Mouse (Mus musculus): ENCODE data around the gene Zswim7.

- TF ChIP-seq CTCF (conservative IDR thresholded peaks at IDR 0.05; ENCODE audit: insufficient read depth, insufficient read length, low read depth, low read length) = no peak
- no peak for TF ChIP-seq POLR2A (IDR thresholded peaks at IDR 0.05; ENCODE audit: low read depth, low read length)
Observed at GRCm38 (mm10) chr11:62285020-62285419, 3.8 kb upstream of the Zswim7 start.
